Mouse (Mus musculus) right cerebral cortex, adult 18-20 months (tissue): ENCODE measurements at regions not wholly inside any gene's neighbourhood (a gene's known extent, or its start where the extent isn't known, plus 50 kb on each side); places are given as distances from the start of the nearest gene placed in this dataset.
A peak's percentile ranks its signal among the peaks of the same experiment; 100 is the strongest.

ENCODE experiments used
- DNase-seq: peaks from one replicate; pipeline ENCODE4 v3.0.0; 2022; ENCODE audit warnings: mixed read lengths

DNA sequence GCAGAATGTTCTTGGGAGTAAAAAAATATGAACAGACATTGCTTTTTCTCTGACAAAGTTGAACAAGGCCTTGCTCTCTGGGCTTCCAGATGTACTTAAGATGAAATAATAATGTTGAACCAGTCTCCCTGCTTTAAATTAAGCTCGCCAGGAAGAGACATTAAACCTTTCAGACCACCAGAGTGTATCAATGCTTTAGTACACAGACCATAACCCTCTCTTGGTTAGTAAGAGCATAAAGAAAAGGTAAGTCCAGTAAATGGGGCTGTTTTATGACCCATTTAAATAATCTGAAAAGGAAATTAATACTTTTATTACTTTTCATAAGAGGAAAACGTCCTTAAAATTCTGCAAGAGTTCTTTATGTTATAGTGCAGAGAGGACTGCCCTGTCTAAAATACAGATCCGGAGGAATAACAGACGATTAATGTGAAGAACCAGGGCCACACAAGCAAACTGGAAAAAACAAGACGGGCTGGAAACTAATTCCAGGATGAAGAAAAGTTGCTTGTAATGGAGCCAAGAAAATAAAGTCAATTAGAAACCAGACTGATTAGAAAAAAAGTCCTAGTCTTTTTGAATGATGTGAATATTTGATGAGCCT is 74.4 kb downstream of the Mettl11b start:
- no peak for DNase-seq

DNA sequence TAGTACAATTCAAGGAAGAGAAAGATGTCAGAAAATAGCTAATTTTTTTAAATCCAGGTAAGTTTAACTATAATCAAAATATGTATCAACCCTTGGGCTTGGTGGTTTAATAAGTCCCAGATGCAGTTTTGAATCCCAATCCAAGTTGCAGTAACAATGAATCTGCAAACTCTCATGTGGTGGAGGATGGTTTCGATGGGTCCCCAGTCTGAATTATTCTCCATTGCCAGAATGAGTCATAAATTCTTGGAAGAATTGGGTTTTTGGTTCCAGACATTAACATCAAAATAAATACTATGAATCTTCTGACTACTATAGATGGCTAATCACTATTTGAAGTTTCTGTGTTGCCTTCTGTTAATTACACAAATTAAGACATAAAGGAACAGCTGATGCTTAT is 82.9 kb downstream of the Mettl11b start:
- no peak for DNase-seq

DNA sequence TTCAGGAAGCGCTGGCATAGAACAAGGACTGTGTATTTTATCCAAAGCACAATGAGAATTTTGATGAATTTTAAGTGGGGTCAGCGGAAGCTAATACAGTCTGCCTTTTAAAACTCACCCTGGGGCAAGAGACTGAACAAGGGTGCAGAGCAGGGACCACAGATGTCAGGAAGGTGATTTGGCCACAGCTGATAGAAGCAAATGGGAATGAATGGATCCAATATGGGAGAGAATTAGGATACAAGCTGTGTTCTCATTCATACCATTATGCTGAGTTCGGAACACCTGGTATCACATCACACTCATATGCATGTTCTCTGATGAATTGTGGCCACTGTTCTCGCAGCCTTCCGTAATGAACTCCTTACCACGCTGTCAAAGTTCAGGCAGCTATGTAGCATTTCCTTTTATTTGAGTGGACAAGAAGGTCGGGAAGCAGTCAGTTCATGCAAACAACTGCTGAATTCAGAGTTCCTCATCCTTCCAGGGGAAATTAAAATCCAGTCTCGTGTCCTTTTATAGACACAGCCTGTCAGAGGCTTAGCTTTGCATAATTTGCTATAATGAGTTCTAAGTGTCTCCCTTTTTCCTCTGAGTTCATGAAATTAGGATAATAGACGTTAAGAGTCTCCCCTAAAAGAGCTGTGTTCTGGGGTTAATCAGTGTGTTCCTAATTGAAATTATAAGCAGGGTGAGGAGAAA is 84.4 kb downstream of the Mettl11b start:
- DNase-seq, result no peak

DNA sequence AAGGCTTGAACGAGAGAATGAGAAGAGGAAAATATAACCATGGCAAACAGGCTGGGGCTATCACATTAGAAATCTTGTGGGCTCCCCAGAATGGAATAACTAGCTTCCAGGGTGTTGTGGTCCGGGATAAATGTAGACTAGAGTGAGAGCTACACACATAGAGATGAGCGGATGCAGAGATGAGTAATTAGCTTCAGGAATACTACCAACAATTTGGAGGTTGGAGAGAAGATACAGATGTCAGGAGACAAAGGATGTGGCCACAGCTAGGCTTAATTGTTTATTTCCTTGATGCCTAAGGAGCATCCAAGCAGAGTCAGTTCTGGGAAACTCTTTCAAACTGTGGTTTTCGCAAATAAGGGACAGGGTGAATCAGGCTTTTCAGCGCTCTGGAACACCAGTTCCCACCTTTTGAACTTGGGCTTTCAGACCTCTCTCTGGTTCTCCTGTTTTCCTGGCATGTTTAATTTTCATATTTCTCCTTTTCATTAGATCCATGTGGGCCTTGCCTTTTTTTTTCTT is 94.7 kb downstream of the Mettl11b start:
- DNase-seq, result no peak

DNA sequence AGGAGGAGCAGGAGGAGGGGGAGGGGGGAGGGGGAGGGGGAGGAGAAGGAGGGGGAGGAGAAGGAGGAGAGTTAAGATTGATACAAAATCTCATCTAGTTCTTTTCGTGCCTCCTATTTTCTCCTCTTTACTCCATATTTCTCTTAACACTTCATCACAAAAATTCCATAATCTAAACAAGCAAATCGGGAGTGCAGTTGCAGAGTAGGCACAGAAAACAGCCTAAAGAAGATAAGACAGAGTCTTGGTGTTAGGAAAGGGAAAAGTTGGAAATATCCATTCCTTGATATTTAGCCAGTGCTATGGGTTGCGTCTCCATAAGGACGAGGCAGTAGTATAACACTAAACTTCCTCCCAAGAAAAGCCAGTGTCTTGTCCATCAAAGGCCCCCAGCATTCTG is 100.1 kb downstream of the Mettl11b start:
- DNase-seq, result no peak

DNA sequence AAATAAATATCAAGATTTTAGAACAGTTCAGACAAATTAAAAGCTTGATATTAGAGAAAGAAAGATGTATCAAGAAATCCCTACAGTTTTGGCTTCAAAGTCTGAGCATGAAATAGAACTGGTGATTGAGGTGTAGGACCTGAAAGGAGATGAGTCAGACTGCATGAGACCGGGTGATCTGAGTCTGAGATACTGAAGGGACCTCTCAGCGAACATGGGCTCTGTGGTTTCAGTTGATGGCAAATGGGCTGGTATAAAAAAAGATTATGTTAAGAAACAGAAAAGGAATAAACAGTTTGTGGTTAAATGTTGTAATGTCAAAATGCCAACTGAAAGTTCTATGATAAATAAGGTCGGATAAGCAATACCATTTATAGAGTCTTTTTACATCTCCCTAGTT is 103.7 kb downstream of the Mettl11b start:
- DNase-seq, result no peak

DNA sequence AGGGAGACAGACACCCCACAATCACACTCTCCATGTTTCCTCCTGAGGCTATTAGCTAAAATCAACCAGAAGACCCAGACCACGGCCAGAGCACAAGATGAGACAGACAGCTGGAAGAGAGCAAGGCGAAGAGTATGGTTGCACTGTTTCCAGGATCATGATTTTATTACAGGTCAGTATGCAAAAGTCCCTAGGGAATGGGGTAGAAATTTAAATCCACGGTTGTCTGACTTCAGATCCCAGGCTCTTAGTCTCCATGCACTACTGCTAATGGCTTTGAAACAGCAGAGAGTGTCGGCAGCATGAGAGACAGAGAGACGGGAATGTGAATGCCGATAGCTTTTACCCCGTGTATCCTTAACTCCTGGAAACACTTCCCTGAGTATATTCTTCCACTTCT is 105.2 kb downstream of the Mettl11b start:
- no peak for DNase-seq

DNA sequence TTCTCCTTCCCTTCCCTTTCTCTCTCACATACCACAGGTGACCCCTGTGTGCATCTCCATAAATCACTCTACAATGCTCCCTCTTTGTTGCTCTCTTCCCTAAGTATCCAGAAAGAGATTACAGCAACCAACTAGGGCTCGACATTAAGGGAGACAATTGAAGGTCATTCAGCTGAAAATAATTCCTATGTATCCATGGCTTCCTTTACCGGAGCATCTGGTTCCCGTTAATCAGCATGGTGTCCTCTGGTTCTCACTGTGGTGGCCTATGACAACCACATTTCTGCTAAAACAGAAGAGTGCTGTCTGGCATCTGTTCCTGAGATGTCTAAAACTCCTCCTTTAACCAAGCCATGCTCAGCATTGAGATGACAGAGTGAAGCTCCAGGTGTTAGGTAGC is 106.9 kb downstream of the Mettl11b start:
- DNase-seq, result no peak

DNA sequence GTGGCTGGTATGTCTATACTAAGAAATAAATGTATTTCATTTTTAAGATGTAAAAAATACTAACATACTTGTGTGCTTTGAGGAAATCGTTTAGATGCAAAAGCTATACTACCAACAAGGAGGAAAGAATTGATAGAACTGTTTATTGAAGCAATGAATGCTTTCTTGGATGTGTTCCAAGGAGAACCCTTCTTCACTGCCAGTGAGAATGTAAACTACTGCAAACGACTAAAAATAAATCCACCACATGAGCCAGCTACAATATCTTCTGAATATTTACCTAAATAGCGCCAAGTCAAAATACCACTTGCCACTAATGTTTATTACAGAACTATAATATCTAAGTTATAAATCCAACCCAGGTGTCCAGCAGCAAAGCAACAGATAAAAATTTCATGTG is 108.4 kb downstream of the Mettl11b start:
- no peak for DNase-seq

DNA sequence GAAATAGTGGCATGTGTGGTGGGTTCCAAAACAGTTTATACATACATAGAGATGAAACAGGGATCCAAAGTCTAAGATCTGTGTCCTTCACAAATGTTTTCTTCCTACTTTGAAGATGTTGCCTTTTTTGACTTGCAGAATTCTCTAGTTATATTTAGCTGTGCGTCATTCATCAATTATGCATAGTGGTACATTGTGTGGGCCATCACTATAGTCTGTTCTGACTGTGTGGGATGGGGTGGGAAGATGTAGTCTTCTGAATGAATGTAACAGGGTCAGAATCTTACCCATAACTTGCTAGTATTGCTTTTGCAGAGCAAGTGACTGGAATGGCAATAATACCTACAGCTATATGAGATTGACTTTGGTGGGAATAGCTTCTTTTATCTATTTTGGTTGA is 116.6 kb downstream of the Mettl11b start:
- DNase-seq, result peak; percentile 8

DNA sequence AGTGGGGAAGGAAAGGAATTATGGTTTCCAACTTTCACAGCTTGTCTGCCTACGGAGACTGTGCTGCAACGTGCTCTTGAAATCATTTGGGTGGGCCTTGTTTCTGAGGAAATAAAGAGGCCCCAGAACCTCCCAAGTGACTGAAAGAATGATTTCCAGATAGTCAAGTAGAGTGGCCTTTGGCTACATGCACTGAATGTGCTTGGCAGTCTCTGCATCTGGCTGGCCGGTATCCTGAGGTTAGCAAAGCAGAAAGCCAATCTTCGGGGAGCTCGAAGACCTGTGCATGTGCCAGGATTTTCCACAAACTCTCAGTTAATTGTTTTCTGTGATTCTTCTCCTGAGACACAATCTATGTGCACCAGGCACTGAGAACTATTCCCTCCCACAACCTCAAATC is 117.3 kb downstream of the Mettl11b start:
- DNase-seq, result no peak

DNA sequence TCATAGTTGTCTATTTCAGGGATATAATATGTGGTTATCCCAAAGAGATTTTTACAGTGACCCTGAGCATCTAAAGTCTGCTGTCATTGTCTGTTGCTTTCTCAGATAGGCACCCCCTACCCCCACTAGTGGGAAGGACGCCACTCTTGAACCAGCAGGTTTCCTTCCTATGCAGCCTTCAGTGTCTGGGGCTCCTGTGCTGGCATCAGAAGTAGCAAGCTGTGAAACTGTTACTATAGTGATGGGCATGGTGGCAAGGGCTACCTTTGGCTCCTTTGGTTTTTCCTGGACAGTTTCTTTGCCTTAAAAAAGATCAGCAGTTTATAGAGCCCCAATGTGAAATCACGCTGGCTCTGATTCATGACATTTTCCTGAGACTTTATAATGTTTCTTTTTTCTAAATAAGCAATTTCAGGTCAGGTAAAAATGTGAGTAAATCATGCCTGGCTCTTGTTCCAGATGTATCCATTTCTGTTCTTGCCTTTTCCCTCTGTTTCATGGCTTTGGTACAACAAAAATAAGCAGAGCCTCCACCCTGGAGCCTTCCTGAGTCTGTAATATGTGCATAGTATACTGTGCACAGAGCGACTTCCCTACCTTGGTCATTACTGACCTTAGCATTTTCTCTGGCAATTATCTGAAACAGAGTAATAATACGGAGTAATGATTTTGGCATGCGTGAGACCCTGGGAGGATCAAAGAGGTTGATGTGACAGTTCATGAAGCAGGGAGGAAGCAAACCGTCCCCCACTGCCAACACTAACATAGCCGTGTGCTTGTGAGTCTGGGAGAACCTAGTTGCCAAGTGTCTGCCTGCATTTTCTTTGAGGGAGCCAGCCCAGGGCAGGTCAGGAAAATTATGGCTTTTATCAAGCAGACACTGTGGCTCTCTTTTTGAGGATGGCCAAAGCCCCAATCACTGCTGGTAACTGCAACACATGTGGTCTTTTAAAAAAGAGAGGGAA is 124.8 kb downstream of the Mettl11b start:
- DNase-seq, result no peak

DNA sequence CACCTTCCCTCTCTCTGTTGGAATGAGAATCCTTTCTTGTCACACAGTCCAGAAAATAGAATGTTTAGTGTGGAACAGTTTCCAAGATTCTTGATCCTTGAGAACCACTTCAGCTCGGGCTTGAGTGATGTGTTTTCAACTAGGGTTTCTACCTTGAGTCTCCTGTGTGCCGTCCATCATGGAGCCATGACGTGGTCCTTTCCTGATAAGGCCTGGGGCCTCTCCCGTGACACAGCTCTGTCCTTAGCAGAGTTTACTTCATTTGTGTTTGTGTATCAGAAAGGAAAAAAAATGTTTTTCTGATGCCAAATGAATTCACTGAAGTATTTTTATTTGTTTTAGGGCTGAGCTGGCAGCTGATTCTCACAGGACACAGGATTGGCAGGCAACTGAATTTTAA is 148.6 kb downstream of the Mettl11b start:
- DNase-seq, result no peak

DNA sequence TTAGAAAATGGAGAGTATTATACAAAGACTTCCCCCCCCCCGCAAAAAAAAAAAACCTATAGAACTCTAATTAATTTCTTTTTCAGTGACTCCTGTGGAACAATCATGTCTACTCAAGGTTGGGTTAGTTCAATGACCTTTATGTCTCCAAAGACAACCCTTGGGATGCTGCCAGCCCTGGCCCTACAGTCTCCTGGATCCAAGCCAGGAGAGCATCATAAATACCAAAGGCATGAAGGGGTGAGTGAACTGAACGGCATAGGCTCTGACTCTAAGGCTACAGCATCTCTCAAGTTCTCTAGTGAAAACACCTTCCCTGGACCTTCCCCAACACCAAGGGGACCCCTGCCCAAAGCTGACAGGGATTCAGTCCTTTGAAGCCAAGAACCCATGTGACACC is 149.4 kb downstream of the Mettl11b start:
- no peak for DNase-seq

DNA sequence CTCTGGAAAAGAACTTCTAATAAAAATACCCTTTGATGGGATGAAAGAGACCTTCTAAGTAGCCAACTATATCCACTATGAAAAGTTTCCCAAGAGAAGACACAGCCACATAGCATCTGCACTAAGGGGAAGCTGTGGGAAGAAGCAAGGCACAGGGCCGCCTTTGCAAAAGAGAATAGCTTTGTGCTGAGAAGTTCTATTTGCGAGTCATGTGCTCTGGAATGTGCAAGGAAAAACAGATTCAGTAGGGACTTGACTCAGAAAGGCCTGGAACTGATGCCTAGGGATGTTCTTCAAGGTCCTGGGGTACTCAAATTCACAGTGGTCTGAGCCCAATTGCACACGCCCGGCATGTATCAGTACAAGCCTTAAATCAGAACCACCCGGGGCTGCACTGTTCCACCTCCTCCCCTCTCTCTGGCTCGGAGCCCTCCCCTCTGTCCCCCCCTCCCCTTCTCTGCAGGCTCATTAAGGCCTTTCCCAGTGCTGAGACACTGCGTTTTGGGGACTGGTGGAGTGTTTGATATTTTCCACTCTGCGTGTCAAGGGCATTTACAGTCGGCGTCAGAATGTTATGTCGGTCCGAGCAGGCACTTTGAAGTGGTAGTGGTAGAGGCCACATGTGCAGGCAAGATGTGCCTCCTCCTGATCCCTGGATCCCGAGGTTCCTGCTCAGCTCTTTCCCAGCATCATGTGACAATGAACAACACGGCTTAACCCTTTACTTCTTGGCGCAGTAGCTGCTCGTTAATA is 150.4 kb downstream of the Mettl11b start:
- DNase-seq, result no peak

DNA sequence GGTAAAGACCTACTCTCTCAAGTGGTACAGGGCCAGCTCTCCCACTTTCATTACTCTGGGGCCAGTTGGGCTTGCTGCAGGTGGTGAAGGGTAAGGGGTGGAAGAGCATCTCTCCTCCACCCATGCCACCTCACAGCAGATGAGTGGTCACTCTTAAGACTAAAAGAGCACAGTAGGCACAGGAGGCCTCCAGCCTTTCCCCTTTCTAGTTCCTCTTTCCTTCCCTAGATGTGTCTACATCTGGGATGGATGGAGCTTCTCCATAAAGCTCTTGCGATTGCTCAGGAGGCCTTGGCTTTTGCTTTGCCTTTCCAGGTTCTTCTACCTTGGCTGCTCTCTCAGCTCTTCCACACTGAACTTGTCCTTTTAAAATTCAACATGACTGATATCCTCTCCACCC is 151.5 kb downstream of the Mettl11b start:
- no peak for DNase-seq

DNA sequence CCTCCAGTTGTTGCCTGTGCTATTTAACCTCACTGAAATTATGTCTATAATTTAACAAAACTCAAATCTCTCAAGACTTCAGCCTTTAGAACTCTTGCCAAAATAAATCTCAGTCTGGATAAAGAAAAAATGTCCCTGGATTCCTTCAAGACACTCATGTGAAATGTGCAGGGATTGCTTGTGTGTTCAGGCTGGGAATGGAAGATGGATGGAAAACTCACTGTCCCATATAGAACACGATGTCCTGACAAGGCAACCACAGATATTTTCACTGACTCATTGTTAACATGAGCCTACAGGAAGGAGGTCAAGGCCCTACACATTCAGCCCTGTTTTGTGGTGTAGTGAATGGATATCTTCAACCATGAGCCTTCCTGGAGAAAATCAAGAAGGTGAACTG is 160.3 kb upstream of the Gorab start:
- DNase-seq, result no peak

DNA sequence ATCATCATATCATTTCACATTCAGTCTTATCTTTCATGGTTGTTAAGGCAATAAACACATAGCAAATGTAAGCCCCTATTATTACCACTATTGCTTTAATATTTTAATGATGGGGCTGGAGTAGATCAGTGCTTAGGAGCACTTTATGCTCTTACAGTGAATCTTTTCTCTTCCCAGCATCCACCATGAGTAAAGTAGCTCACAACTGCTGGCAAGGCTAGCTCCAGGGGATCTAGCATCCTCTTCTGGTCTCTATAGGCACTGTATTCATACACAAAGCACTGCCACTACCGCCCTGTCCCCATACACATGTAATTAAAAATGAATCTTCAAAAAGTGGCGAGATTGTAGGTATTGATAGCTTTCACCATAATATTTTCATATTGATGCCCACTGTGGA is 159.6 kb upstream of the Gorab start:
- no peak for DNase-seq

DNA sequence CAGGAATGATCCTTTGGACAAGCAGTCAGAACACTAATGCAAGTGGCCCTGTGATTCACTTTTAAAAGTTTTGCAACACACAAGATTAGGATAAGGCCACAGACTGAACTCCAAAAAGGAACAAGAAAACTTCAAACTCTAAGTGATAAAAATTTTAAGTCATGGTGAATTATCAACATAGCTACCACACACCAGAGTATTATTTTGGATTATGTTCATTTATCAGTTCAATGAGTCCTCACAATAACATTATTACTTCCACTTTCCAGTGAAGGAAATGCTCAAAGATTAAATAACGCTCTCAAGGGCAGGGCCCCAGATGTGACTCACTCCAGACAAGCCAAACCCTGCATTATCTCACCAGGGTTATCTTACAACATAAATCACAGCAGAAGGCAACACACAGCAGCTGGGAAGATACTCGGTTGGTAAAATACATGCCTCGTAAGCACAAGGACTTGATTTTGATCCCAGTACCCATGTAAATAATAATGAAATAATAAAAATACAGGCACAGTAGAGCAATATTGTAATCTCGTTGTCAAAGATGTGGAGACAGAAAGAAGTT is 158.8 kb upstream of the Gorab start:
- DNase-seq, result no peak

DNA sequence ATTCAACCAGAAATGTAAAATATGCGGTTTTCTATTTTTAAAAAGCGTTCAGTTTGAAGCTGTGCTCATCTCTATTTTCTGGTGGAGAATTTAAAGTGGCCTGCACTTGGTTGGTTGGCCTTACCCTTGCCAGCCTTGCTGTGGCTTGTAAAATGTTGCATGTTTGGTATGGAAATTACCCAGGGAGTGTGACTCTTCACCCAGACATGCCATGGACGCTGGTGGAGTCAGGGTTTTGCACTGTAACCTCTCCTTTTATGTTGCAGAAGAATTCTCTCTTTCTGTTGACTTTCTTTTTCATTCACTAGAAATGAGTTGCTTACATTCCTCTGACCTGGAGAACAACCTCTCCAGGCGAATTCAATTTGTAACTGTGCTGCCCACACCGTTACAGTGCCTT is 157.5 kb upstream of the Gorab start:
- DNase-seq, result no peak

DNA sequence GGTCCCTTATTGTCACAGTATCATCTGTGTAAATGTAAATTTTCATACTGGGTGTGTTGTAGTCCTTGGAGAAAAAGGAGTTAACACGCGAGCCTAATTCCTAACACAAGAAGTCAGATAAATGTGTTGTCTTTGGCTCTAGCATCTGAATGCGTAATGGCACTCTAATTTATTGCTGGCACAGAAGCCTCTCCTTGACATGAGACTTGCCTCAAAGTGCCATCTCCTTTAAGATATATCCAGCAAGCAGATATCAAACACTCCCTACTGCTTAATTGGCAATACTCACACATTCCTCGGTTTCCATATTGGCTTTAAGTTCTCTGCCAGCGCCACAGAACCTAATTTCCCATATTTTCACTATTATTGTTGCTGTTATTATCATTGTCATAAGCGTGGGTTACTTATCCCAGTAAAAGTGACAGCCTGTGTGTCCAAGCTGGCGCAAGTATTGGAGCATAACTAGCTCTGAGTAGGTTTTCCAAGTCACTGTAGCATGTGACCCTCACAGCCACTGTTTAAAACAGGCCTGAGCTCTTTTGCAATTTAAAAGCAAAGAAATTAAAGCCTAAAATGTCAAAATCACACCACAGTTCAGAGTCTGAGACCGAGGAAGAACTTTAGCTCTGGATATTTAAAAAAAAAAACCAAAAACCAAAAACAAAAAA is 156.9 kb upstream of the Gorab start:
- DNase-seq, result no peak

DNA sequence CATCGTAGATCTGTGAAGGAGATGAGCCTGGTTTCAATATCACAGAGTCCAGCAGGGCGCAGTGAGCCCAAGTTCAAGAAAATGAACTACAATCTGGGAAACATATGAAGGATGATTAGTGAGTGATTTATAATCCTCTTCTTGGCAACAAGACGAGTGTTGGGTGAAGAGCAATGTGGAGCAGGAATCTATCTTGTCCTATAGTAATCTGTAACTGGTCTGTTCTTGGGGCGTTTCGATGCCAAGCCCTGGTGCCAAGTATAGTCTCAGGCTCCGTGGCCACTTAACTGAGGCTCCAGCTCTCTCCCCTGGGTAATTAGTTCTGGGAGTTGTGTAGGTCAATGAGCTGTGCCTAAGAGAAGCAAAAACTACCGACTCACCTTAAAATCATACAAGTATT is 154.4 kb upstream of the Gorab start:
- DNase-seq, result no peak
